Mouse (Mus musculus): ENCODE data around the gene Mroh2a. TPM values are rescaled to one million over a fixed set of nuclear protein-coding genes. Genes with fewer than 3 reads are reported as not detected.

Mroh2a gene
- polyA plus RNA-seq (2015; fragmentation: Nextera tagmentation; extraction: Ambion mirVana) = 0.29 and 0.94 TPM in 2 replicates

DNA sequence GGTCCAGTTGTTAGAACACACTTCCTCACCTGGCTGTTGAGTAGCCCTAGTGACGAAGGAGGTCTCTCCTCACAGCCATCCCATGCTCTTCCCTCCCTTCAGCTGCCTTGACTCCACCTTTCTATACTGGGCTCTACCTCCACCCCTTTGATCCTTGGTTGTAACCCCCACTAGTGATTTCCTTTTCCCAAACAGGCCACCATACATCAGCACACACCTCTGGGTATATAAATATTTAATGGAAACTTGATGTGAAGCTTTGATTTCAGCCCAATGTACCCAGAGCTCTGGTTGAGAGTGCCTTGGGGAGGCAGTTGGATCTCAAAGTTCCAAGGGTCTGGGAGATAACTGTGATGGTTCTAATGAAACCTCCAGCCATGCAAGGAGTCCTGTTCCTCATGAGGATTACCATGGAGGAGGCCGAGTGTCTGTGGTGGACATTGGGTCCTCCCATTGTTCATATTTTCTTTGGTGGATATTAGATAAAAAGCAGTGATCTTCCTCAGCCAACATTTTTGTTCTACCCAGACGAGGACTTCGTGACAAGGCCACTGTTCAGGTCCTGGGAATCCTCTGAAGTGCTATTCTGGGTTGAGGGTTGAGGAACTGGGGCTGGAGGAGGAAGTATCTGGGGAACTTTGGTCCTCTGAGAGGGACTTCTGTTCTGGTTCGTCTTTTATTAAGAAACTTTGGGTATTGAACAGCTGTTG, at the start of gene Mroh2a:
TSS of gene Mroh2a (plus strand) at position 317 of the 710 bp plus-strand sequence.
- Histone ChIP-seq H3K9me3 (ENCODE audit: control insufficient read depth) (peaks cover 43% of the 10 kb centered on the region), H3K4me3 (ENCODE audit: low read depth, low read length) (no peak within 1 kb of the TSS), H3K4me1 (replicated peaks; ENCODE audit: control insufficient read depth, insufficient read depth, low read length) (no peaks in the 10 kb centered on the region), H3K36me3 (ENCODE audit: control insufficient read depth, insufficient read depth) (no peaks in the 10 kb centered on the region), H3K9ac (ENCODE audit: low read depth, low read length) (no peak within 1 kb of the TSS), H3K27me3 (replicated peaks; ENCODE audit: control insufficient read depth, insufficient read depth, low read length) (no peaks in the 10 kb centered on the region), H3K27ac (ENCODE audit: low read depth, low read length) (no peak within 1 kb of the TSS), H3K4me2 (replicated peaks; ENCODE audit: low read depth) (no peak within 1 kb of the TSS)
- 56% methylated on average over 5 of the region's 5 CpGs for WGBS
- no peak for TF ChIP-seq CTCF (IDR thresholded peaks at IDR 0.05; ENCODE audit: low read depth)
- no peak for ATAC-seq

DNA sequence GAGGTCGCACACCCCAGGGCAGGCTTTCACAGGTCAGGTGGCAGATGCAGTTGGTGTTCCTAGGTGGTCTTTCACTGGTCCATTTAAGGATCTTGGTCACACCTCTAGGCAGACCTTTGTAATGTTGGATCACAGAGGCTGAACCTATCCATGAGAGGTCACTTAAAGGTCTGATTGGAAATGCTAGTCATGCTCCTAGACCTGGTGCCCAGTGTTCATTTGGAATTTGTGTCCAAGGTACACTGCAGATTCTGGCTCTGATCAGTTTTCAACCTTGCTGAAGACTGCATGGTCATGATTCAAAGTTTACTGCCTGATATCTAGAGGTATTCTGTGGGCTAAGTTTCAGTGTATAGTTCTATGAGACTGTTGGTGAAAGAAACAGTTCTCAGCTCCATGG, 47.1 kb upstream of the Mroh2a start:
- peaks cover 3% of the 10 kb centered on the region; the same call in 1 of the 2 replicates for H3K36me3 ChIP-seq (ENCODE audit: control insufficient read depth, insufficient read depth)
- H3K9ac ChIP-seq (ENCODE audit: low read depth, low read length) = no peak overlapping the region
- peaks cover 3% of the 10 kb centered on the region; the same call in 1 of the 2 replicates for H3K9me3 ChIP-seq (ENCODE audit: control insufficient read depth)
- no peak for ATAC-seq
- H3K4me2 ChIP-seq (replicated peaks; ENCODE audit: low read depth) = no peak overlapping the region
- WGBS = 95% methylated on average over 1 of the region's 1 CpGs
- H3K4me1 ChIP-seq (replicated peaks; ENCODE audit: control insufficient read depth, insufficient read depth, low read length) = no peaks in the 10 kb centered on the region
- H3K27me3 ChIP-seq (replicated peaks; ENCODE audit: control insufficient read depth, insufficient read depth, low read length) = no peaks in the 10 kb centered on the region
- TF ChIP-seq CTCF (IDR thresholded peaks at IDR 0.05; ENCODE audit: low read depth) = no peak
- H3K4me3 ChIP-seq (ENCODE audit: low read depth, low read length) = no peak overlapping the region
- H3K27ac ChIP-seq (ENCODE audit: low read depth, low read length) = no peak overlapping the region

DNA sequence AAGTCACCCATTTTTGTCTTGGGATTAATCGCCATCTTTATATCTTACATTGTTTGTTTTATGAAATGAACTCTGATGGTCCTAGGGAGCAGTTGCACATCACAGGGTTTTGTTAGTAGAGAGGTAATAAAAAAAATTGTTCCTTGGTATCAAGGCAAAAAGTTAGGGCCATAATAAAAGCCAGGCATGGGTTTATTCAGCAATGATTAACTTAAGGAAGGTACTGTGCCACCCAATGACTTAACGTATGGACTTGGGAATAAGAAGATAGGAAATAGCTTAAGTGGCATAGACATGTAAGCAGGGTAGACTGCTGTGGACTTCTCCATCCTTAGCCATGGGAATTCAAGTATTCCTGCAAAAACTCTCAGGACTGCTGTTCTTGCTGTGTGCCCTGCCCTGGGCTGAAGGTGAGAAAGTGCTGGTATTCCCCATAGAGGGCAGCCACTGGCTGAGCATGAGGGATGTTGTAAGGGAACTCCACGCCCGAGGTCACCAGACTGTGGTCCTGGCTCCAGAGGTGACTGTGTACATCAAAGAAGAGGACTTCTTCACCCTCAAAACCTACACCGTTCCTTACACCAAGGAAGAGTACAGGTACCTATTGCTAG, 40.4 kb upstream of the Mroh2a start:
- WGBS = 68% methylated on average over 5 of the region's 5 CpGs
- H3K4me3 ChIP-seq (ENCODE audit: low read depth, low read length) = no peak overlapping the region
- H3K27me3 ChIP-seq (replicated peaks; ENCODE audit: control insufficient read depth, insufficient read depth, low read length) = no peaks in the 10 kb centered on the region

DNA sequence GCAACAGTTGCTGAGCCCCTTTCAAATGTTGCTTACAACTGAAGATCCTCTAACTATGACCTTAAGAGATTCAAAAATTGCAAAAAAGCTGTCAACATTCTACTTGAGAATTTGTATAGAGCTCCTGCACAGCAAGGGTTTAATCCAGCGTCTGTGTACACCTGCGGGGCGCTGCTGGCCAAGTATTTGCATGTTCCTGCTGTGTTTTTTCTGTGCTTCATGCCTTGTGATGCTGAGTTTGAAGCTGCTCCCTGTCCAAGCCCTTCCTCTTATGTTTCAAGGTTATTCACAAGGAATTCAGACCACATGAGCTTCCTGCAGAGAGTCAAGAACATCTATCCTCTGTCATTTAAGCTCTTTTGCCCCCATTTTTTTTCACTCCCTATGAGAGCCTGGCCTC, 34.6 kb upstream of the Mroh2a start:
- Histone ChIP-seq H3K27me3 (replicated peaks; ENCODE audit: control insufficient read depth, insufficient read depth, low read length) (no peaks in the 10 kb centered on the region), H3K9ac (ENCODE audit: low read depth, low read length) (no peak overlapping the region), H3K9me3 (ENCODE audit: control insufficient read depth) (no peaks in the 10 kb centered on the region), H3K36me3 (ENCODE audit: control insufficient read depth, insufficient read depth) (no peaks in the 10 kb centered on the region), H3K4me3 (ENCODE audit: low read depth, low read length) (no peak overlapping the region), H3K27ac (ENCODE audit: low read depth, low read length) (no peak overlapping the region), H3K4me2 (replicated peaks; ENCODE audit: low read depth) (no peak overlapping the region), H3K4me1 (replicated peaks; ENCODE audit: control insufficient read depth, insufficient read depth, low read length) (no peaks in the 10 kb centered on the region)
- TF ChIP-seq CTCF (IDR thresholded peaks at IDR 0.05; ENCODE audit: low read depth) = no peak
- WGBS = 72% methylated on average over 3 of the region's 3 CpGs
- ATAC-seq = no peak

More for the DNA sequence above, 40.4 kb upstream of the Mroh2a start:
- no peak for TF ChIP-seq CTCF (IDR thresholded peaks at IDR 0.05; ENCODE audit: low read depth)
- ATAC-seq = peak; percentile 53
- Histone ChIP-seq H3K27ac (ENCODE audit: low read depth, low read length) (no peak overlapping the region), H3K36me3 (ENCODE audit: control insufficient read depth, insufficient read depth) (no peaks in the 10 kb centered on the region), H3K4me1 (replicated peaks; ENCODE audit: control insufficient read depth, insufficient read depth, low read length) (no peaks in the 10 kb centered on the region), H3K4me2 (replicated peaks; ENCODE audit: low read depth) (no peak overlapping the region), H3K9ac (ENCODE audit: low read depth, low read length) (no peak overlapping the region), H3K9me3 (ENCODE audit: control insufficient read depth) (no peaks in the 10 kb centered on the region)

DNA sequence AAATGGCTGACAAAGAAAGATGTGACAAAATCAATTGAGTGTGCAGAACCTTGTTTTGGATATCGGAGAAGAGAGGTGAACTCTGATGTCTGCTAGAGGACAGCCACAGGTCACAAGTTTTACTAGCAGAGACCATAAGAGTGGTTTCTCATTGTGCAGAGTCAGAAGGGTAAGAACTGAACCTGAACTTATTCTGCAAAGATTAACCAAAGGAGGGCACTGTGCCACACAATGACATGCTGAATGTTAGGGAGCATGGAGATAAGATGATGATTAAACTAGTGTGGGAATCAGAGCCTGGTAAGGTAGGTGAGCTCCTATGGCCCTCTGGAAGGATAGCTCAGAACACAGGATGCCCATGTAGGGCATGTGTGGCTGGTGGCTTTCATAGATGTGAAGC, 31.1 kb upstream of the Mroh2a start:
- WGBS = 86% methylated on average over 1 of the region's 1 CpGs
- Histone ChIP-seq H3K4me1 (replicated peaks; ENCODE audit: control insufficient read depth, insufficient read depth, low read length) (no peaks in the 10 kb centered on the region), H3K36me3 (ENCODE audit: control insufficient read depth, insufficient read depth) (no peaks in the 10 kb centered on the region), H3K4me3 (ENCODE audit: low read depth, low read length) (no peak overlapping the region), H3K27me3 (replicated peaks; ENCODE audit: control insufficient read depth, insufficient read depth, low read length) (no peaks in the 10 kb centered on the region), H3K4me2 (replicated peaks; ENCODE audit: low read depth) (no peak overlapping the region), H3K27ac (ENCODE audit: low read depth, low read length) (no peak overlapping the region), H3K9ac (ENCODE audit: low read depth, low read length) (no peak overlapping the region), H3K9me3 (ENCODE audit: control insufficient read depth) (no peaks in the 10 kb centered on the region)
- no peak for ATAC-seq
- TF ChIP-seq CTCF (IDR thresholded peaks at IDR 0.05; ENCODE audit: low read depth) = peak; percentile 40

DNA sequence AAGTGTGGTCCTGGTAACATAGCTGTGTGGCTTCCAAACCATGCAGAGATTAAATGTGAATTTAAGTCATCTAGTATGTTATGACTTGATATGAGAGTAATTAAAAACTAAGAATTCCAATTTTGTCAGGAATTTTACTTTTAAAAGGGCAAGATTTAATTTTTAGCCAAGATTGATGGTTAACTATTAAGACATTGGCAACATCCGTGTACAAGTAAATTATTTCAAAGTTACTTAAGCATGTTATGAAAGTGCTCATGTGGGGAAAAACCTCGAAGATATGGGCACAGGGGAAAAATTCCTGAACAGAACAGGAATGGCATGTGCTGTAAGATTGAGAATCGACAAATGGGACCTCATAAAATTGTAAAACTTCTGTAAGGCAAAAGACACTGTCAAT, 29.3 kb upstream of the Mroh2a start:
- WGBS = 82% methylated on average over 3 of the region's 3 CpGs
- no peak for TF ChIP-seq CTCF (IDR thresholded peaks at IDR 0.05; ENCODE audit: low read depth)
- no peak overlapping the region for H3K9ac ChIP-seq (ENCODE audit: low read depth, low read length)
- ATAC-seq = no peak
- no peak overlapping the region for H3K27ac ChIP-seq (ENCODE audit: low read depth, low read length)
- no peak overlapping the region for H3K4me2 ChIP-seq (replicated peaks; ENCODE audit: low read depth)
- no peaks in the 10 kb centered on the region for H3K4me1 ChIP-seq (replicated peaks; ENCODE audit: control insufficient read depth, insufficient read depth, low read length)
- no peaks in the 10 kb centered on the region for H3K27me3 ChIP-seq (replicated peaks; ENCODE audit: control insufficient read depth, insufficient read depth, low read length)
- H3K36me3 ChIP-seq (ENCODE audit: control insufficient read depth, insufficient read depth) = no peaks in the 10 kb centered on the region
- no peaks in the 10 kb centered on the region for H3K9me3 ChIP-seq (ENCODE audit: control insufficient read depth)
- no peak overlapping the region for H3K4me3 ChIP-seq (ENCODE audit: low read depth, low read length)

Data from intestine, postnatal 0 days (tissue).